In the genomic region with DNA sequence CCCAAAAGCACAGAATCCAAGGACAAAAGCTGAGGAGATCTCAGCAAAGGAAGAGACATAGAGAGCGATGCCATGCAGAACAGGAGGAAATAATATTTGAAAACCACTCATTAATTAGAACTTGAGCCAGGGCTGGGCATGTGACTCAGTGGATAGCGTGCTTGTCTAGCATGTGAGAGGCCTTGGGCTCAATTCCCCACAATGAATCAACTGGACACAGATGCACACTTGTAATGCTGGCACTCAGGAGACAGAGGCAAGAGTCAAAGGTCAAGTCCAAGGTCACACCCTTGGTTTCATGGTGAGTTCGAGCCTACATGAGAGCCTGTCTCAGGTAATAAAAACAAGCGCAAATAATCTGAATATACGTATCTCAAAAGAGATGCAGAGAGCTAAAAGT, we compare ENCODE assay signal across 25 mouse cellular contexts.
"Had no signal": no experiment of that assay in that cellular context is flagged by ENCODE, and none has a peak within 500 bp of the region (broad histone marks: within the 10 kb centered on the region; RNA-seq: fewer than 3 reads in every experiment).

No protein-coding gene starts in this region.

- H3K4me2 ChIP-seq: limb, embryonic 12.5 days; limb, embryonic 15.5 days; liver, embryonic 11.5 days; lung, embryonic 14.5 days; midbrain, embryonic 12.5 days; midbrain, embryonic 15.5 days; neural tube, embryonic 12.5 days; neural tube, embryonic 15.5 days; stomach, embryonic 15.5 days had no signal

- ATAC-seq: liver, postnatal 0 days; lung, postnatal 0 days; midbrain, embryonic 15.5 days had no signal

- DNase-seq: kidney, adult 2 months; kidney, postnatal 25 days; layer of hippocampus, adult 9-11 months; left cerebral cortex, postnatal 4 days; liver, postnatal 0 days; lung, embryonic 14.5 days; right cerebral cortex, adult 18-20 months; right cerebral cortex, postnatal 25 days; spleen, adult 18-20 months; thymus, adult 2 months; thymus, postnatal 14 days; thymus, postnatal 4 days had no signal

- H3K9ac ChIP-seq: limb, embryonic 12.5 days; limb, embryonic 15.5 days; liver, embryonic 14.5 days; liver, postnatal 0 days; lung, embryonic 14.5 days; midbrain, embryonic 12.5 days; midbrain, embryonic 15.5 days; neural tube, embryonic 12.5 days; neural tube, embryonic 15.5 days; stomach, embryonic 15.5 days had no signal

- H3K36me3 ChIP-seq: limb, embryonic 12.5 days; limb, embryonic 15.5 days; midbrain, embryonic 12.5 days; midbrain, embryonic 15.5 days; neural tube, embryonic 12.5 days; neural tube, embryonic 15.5 days; stomach, embryonic 15.5 days had no signal

- H3K4me1 ChIP-seq: neural tube, embryonic 15.5 days had no signal

- H3K27me3 ChIP-seq: limb, embryonic 12.5 days; limb, embryonic 15.5 days; midbrain, embryonic 12.5 days; midbrain, embryonic 15.5 days; neural tube, embryonic 12.5 days; neural tube, embryonic 15.5 days; stomach, embryonic 15.5 days had no signal

- H3K4me3 ChIP-seq: layer of hippocampus, adult 2 months; limb, embryonic 12.5 days; limb, embryonic 15.5 days; midbrain, embryonic 12.5 days; midbrain, embryonic 15.5 days; neural tube, embryonic 12.5 days; neural tube, embryonic 15.5 days; stomach, embryonic 15.5 days had no signal

- H3K9me3 ChIP-seq: limb, embryonic 12.5 days; limb, embryonic 15.5 days; midbrain, embryonic 12.5 days; midbrain, embryonic 15.5 days; neural tube, embryonic 12.5 days; neural tube, embryonic 15.5 days; stomach, embryonic 15.5 days had no signal

- H3K27ac ChIP-seq: kidney, postnatal 0 days; layer of hippocampus, adult 2 months; limb, embryonic 12.5 days; limb, embryonic 15.5 days; liver, embryonic 14.5 days; macrophage; midbrain, embryonic 12.5 days; midbrain, embryonic 15.5 days; neural tube, embryonic 12.5 days; neural tube, embryonic 15.5 days; stomach, embryonic 15.5 days had no signal
